Mouse (Mus musculus): Measurements from ENCODE around the gene Trabd. TPM values are rescaled to one million over a fixed set of nuclear protein-coding genes. Genes with fewer than 3 reads are reported as not detected.

The Trabd gene
- polyA plus RNA-seq, 1 experiment from 2014 or later: 55.9 TPM

GRCm38 (mm10) chr15:89070606-89071005 lies 4.3 kb upstream of the Trabd start:
- Histone ChIP-seq H3K4me3 (ENCODE audit: low read depth, low read length) (no peak overlapping the region), H3K4me1 (replicated peaks; ENCODE audit: control insufficient read depth, insufficient read depth) (peaks cover 4% of the 10 kb centered on the region; the same call in 1 of the 2 replicates), H3K27me3 (ENCODE audit: control insufficient read depth, insufficient read depth, low read length) (peaks cover 2% of the 10 kb centered on the region; the same call in 1 of the 2 replicates), H3K36me3 (ENCODE audit: control insufficient read depth, insufficient read depth, low read length) (no peaks in the 10 kb centered on the region), H3K4me2 (replicated peaks; ENCODE audit: low read depth) (no peak overlapping the region), H3K27ac (replicated peaks) (no peak overlapping the region), H3K9ac (ENCODE audit: low read length) (no peak overlapping the region), H3K9me3 (ENCODE audit: control insufficient read depth, low read length) (no peaks in the 10 kb centered on the region)
- 52% methylated on average over 24 of the region's 24 CpGs for WGBS
- peak; percentile 84 for DNase-seq (ENCODE audit: low spot score)
- TF ChIP-seq CTCF (IDR thresholded peaks at IDR 0.05; ENCODE audit: low read depth) (no peak), EP300 (optimal IDR thresholded peaks at IDR 0.05) (no peak)
- peak; percentile 53 for ATAC-seq (ENCODE audit: low FRiP score, low TSS enrichment)

GRCm38 (mm10) chr15:89073993-89074603 lies 826 bp upstream of the Trabd start:
- Histone ChIP-seq H3K27me3 (ENCODE audit: control insufficient read depth, insufficient read depth, low read length) (no peaks in the 10 kb centered on the region), H3K4me3 (ENCODE audit: low read depth, low read length) (no peak overlapping the region), H3K9me3 (ENCODE audit: control insufficient read depth, low read length) (no peaks in the 10 kb centered on the region), H3K27ac (replicated peaks) (no peak overlapping the region), H3K9ac (ENCODE audit: low read length) (no peak overlapping the region), H3K4me2 (replicated peaks; ENCODE audit: low read depth) (no peak overlapping the region), H3K36me3 (ENCODE audit: control insufficient read depth, insufficient read depth, low read length) (no peaks in the 10 kb centered on the region), H3K4me1 (replicated peaks; ENCODE audit: control insufficient read depth, insufficient read depth) (peaks cover 10% of the 10 kb centered on the region)
- WGBS: 72% methylated on average over 10 of the region's 10 CpGs
- DNase-seq (ENCODE audit: low spot score): no peak
- ATAC-seq (ENCODE audit: low FRiP score, low TSS enrichment): no peak
- no peak for TF ChIP-seq CTCF (IDR thresholded peaks at IDR 0.05; ENCODE audit: low read depth)
- TF ChIP-seq EP300 (optimal IDR thresholded peaks at IDR 0.05): no peak

DNA sequence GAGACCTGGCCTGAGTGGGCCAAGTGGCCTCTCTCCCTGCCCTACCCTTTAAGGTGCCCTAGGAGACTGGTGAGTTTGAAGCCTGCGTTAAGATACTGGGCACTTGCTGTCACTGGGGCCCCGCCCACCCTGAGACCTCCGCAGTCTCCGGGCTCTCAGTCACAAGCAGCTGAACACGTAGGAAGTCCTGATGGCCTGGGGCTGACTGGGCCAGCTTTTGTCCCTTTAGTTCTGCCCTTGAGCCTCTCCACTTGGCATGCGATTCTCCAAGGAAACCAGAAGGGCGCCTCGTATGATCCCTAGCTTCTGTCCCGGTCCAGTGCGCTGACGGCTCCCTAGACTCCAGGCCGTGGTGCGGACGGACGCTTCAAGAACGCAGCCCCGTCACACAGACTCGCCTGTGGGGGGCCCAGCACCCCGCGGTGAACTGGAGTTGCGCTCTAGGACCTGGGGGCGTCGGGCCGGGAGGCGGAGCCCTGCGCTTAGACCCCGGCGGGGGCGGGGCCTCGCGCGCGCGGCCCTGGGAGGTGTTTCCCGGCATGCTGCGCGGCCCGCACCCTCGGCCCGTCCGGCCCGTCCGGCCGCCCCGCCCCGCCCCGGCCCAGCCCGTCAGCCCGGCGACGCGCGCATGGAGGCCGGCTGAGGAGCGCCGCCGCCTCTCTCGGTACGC lies 689 bp downstream of the Trabd start:
- TF ChIP-seq CTCF (IDR thresholded peaks at IDR 0.05; ENCODE audit: low read depth): peak; percentile 46
- TF ChIP-seq EP300 (optimal IDR thresholded peaks at IDR 0.05): no peak
- Histone ChIP-seq H3K9ac (ENCODE audit: low read length) (peak overlapping the region; percentile 94), H3K4me3 (ENCODE audit: low read depth, low read length) (peak overlapping the region; percentile 85), H3K4me1 (replicated peaks; ENCODE audit: control insufficient read depth, insufficient read depth) (peaks cover 10% of the 10 kb centered on the region), H3K9me3 (ENCODE audit: control insufficient read depth, low read length) (no peaks in the 10 kb centered on the region), H3K27me3 (ENCODE audit: control insufficient read depth, insufficient read depth, low read length) (no peaks in the 10 kb centered on the region), H3K4me2 (replicated peaks; ENCODE audit: low read depth) (peak overlapping the region; percentile 82), H3K36me3 (ENCODE audit: control insufficient read depth, insufficient read depth, low read length) (no peaks in the 10 kb centered on the region), H3K27ac (replicated peaks) (peak overlapping the region; percentile 94)
- WGBS: under 1% methylated on average over 45 of the region's 59 CpGs
- ATAC-seq (ENCODE audit: low FRiP score, low TSS enrichment): peak; percentile 91
- DNase-seq (ENCODE audit: low spot score): peak; percentile 94

DNA sequence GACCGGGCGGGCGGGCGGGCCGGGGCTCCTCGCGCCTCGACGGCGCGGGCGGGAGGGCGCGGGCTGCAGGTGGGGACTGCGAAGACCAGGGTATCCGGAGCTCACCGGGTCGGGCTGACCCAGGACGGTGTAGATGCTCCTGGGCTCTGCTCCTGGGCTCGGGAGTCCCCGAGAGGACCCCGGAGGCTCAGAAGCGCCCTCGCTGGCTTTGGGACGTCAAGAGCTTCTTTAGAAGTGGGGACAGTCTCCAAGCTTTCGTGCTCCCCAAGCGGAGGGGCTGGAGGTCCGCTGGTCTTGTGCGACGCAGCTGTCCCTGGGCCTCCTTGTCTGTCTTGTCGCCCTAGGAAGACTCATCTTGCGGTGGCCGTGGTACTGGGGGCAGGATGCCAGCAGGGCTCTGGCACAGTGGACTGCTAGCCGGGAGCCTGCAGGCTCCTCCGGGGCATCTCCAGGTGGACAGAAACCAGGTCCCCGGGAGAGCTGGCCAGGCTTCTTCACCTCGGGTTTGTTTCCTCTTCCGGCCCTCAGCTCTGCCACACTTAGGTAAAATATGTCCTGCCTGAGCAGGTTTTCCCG lies 1.3 kb downstream of the Trabd start:
- Histone ChIP-seq H3K4me2 (replicated peaks; ENCODE audit: low read depth) (peak overlapping the region; percentile 82), H3K4me1 (replicated peaks; ENCODE audit: control insufficient read depth, insufficient read depth) (peaks cover 10% of the 10 kb centered on the region), H3K36me3 (ENCODE audit: control insufficient read depth, insufficient read depth, low read length) (no peaks in the 10 kb centered on the region), H3K27ac (replicated peaks) (peak overlapping the region; percentile 94), H3K9me3 (ENCODE audit: control insufficient read depth, low read length) (no peaks in the 10 kb centered on the region), H3K4me3 (ENCODE audit: low read depth, low read length) (peak overlapping the region; percentile 85), H3K9ac (ENCODE audit: low read length) (peak overlapping the region; percentile 94), H3K27me3 (ENCODE audit: control insufficient read depth, insufficient read depth, low read length) (no peaks in the 10 kb centered on the region)
- DNase-seq (ENCODE audit: low spot score) (peak; percentile 55), ATAC-seq (ENCODE audit: low FRiP score, low TSS enrichment) (no peak)
- TF ChIP-seq EP300 (optimal IDR thresholded peaks at IDR 0.05) (no peak), CTCF (IDR thresholded peaks at IDR 0.05; ENCODE audit: low read depth) (no peak)
- WGBS: 0% methylated on average over 21 of the region's 39 CpGs

- 0 out of 2 replicates have a peak, but pooled peaks cover 3% of the 10 kb centered on the region for H3K36me3 ChIP-seq (ENCODE audit: control insufficient read depth, insufficient read depth, low read length)
- H3K27ac ChIP-seq (replicated peaks): peak overlapping the region; percentile 94
- TF ChIP-seq CTCF (IDR thresholded peaks at IDR 0.05; ENCODE audit: low read depth) (no peak), EP300 (optimal IDR thresholded peaks at IDR 0.05) (no peak)
- H3K9me3 ChIP-seq (ENCODE audit: control insufficient read depth, low read length): no peaks in the 10 kb centered on the region
- peak overlapping the region; percentile 82 for H3K4me2 ChIP-seq (replicated peaks; ENCODE audit: low read depth)
- ATAC-seq (ENCODE audit: low FRiP score, low TSS enrichment): peak; percentile 72
- no peaks in the 10 kb centered on the region for H3K27me3 ChIP-seq (ENCODE audit: control insufficient read depth, insufficient read depth, low read length)
- peaks cover 10% of the 10 kb centered on the region for H3K4me1 ChIP-seq (replicated peaks; ENCODE audit: control insufficient read depth, insufficient read depth)
- H3K4me3 ChIP-seq (ENCODE audit: low read depth, low read length): peak overlapping the region; percentile 85
- H3K9ac ChIP-seq (ENCODE audit: low read length): peak overlapping the region; percentile 94
- 34% methylated on average over 9 of the region's 9 CpGs for WGBS
- peak; percentile 86 for DNase-seq (ENCODE audit: low spot score)
Observed at GRCm38 (mm10) chr15:89078208-89078836, 3.4 kb downstream of the Trabd start.
